Mouse (Mus musculus): ENCODE results near the gene Aspscr1.

Aspscr1 gene

GRCm38 (mm10) chr11:120672687-120673593 lies at the start of gene Aspscr1:
TSS of gene Aspscr1 (plus strand) at chr11:120672973.
- peak; percentile 91 for DNase-seq

- no peak for DNase-seq
These were observed 48.7 kb upstream of the Aspscr1 start for GRCm38 (mm10) chr11:120623961-120624679.

- DNase-seq: peak; percentile 84
These were observed 48.1 kb upstream of the Aspscr1 start for GRCm38 (mm10) chr11:120624680-120625111.

- peak; percentile 52 for DNase-seq
These were observed 47.5 kb upstream of the Aspscr1 start, which contains the start of gene Sirt7 for GRCm38 (mm10) chr11:120625152-120625775. TSS of gene Sirt7 (minus strand) at chr11:120625240.

- DNase-seq: peak; percentile 31
These were observed 45.8 kb upstream of the Aspscr1 start for GRCm38 (mm10) chr11:120626785-120627467.

GRCm38 (mm10) chr11:120627468-120628300 lies 45.1 kb upstream of the Aspscr1 start:
- DNase-seq: peak; percentile 52

GRCm38 (mm10) chr11:120628601-120629340 lies 44.0 kb upstream of the Aspscr1 start:
- DNase-seq: peak; percentile 47

GRCm38 (mm10) chr11:120629341-120629730 lies 43.4 kb upstream of the Aspscr1 start:
- DNase-seq: peak; percentile 58

- DNase-seq: peak; percentile 40
These were observed 42.9 kb upstream of the Aspscr1 start for GRCm38 (mm10) chr11:120629911-120630310.

- peak; percentile 46 for DNase-seq
These were observed 42.3 kb upstream of the Aspscr1 start for GRCm38 (mm10) chr11:120630401-120630871.

GRCm38 (mm10) chr11:120630881-120631725 lies 41.7 kb upstream of the Aspscr1 start:
- no peak for DNase-seq

GRCm38 (mm10) chr11:120631726-120632448 lies 40.9 kb upstream of the Aspscr1 start:
- DNase-seq: no peak

GRCm38 (mm10) chr11:120632559-120633519 lies 39.9 kb upstream of the Aspscr1 start:
- peak; percentile 76 for DNase-seq

GRCm38 (mm10) chr11:120633520-120634343 lies 39.0 kb upstream of the Aspscr1 start, which contains the start of gene Mafg:
TSS of gene Mafg (minus strand) at chr11:120633600.
- DNase-seq: peak; percentile 93

GRCm38 (mm10) chr11:120634810-120635209 lies 38.0 kb upstream of the Aspscr1 start:
- DNase-seq: no peak

GRCm38 (mm10) chr11:120641255-120641654 lies 31.5 kb upstream of the Aspscr1 start:
- DNase-seq: no peak

- DNase-seq: no peak
These were observed 30.9 kb upstream of the Aspscr1 start for GRCm38 (mm10) chr11:120641869-120642268.

All from cerebellum, adult 11-12 months (tissue).